Mouse (Mus musculus) hindbrain, embryonic 16.5 days (tissue): ENCODE results near the gene Tdo2. TPM values are rescaled to one million over a fixed set of nuclear protein-coding genes. Genes with fewer than 3 reads are reported as not detected.

Experiments
- ATAC-seq: fragments of 200-750 bp; cut with Nextera tagmentation; 2 replicates; pipeline ENCODE4 v1.8.0; 2017; ENCODE audit warnings: moderate TSS enrichment, moderate library complexity
- H3K27ac ChIP-seq: fragments of 300-500 bp; sonication (generic); 2 replicates; pipeline ENCODE4 v1.5.1; 2014; ENCODE audit warnings: low read depth, mild to moderate bottlenecking, control low read depth, low read length, moderate library complexity
- H3K27me3 ChIP-seq: fragments of 300-500 bp; sonication (generic); replicated peaks from 2 replicates; pipeline ENCODE4 v1.6.1; 2014; ENCODE audit warnings: low read length; ENCODE audit not compliant: control insufficient read depth, insufficient read depth
- H3K36me3 ChIP-seq: fragments of 300-500 bp; sonication (generic); 2 replicates; pipeline ENCODE4 v1.6.1; 2014; ENCODE audit warnings: mild to moderate bottlenecking, low read length, moderate library complexity, mixed read lengths; ENCODE audit not compliant: control insufficient read depth, insufficient read depth
- H3K4me1 ChIP-seq: fragments of 300-500 bp; sonication (generic); 2 replicates; pipeline ENCODE4 v1.6.1; 2014; ENCODE audit warnings: low read depth, low read length; ENCODE audit not compliant: control insufficient read depth, insufficient read depth
- H3K4me2 ChIP-seq: fragments of 300-500 bp; sonication (generic); 2 replicates; pipeline ENCODE4 v1.6.1; 2014; ENCODE audit warnings: mild to moderate bottlenecking, low read length, control low read depth, moderate library complexity
- H3K4me3 ChIP-seq: fragments of 300-500 bp; sonication (generic); 2 replicates; pipeline ENCODE4 v1.5.1; 2014; ENCODE audit warnings: mild to moderate bottlenecking, low read length, control low read depth, moderate library complexity
- H3K9ac ChIP-seq: fragments of 300-500 bp; sonication (generic); 2 replicates; pipeline ENCODE4 v1.6.1; 2014; ENCODE audit warnings: low read depth, mild to moderate bottlenecking, control low read depth, low read length, moderate library complexity
- H3K9me3 ChIP-seq: fragments of 300-500 bp; sonication (generic); 2 replicates; pipeline ENCODE4 v1.6.1; 2014; ENCODE audit warnings: mild to moderate bottlenecking, low read length, moderate library complexity; ENCODE audit not compliant: control insufficient read depth
- WGBS: fragments of 180-500 bp; shearing (Covaris S2); extraction: QIAGEN DNeasy Blood & Tissue Kit; methylation state at CpG from one replicate; pipeline ENCODE4 v1.1.7; 2014; 5-methylcytosine and 5-hydroxymethylcytosine counted together
- polyA plus RNA-seq: library from polyadenylated mRNA; unstranded; fragments of >200 nt; fragmentation: Nextera tagmentation; extraction: Ambion mirVana; gene quantifications from 2 replicates; pipeline ENCODE4 v1.2.1, GENCODE M21; 2015

The Tdo2 gene
- polyA plus RNA-seq, 1 experiment from 2014 or later = 0.04 TPM

DNA sequence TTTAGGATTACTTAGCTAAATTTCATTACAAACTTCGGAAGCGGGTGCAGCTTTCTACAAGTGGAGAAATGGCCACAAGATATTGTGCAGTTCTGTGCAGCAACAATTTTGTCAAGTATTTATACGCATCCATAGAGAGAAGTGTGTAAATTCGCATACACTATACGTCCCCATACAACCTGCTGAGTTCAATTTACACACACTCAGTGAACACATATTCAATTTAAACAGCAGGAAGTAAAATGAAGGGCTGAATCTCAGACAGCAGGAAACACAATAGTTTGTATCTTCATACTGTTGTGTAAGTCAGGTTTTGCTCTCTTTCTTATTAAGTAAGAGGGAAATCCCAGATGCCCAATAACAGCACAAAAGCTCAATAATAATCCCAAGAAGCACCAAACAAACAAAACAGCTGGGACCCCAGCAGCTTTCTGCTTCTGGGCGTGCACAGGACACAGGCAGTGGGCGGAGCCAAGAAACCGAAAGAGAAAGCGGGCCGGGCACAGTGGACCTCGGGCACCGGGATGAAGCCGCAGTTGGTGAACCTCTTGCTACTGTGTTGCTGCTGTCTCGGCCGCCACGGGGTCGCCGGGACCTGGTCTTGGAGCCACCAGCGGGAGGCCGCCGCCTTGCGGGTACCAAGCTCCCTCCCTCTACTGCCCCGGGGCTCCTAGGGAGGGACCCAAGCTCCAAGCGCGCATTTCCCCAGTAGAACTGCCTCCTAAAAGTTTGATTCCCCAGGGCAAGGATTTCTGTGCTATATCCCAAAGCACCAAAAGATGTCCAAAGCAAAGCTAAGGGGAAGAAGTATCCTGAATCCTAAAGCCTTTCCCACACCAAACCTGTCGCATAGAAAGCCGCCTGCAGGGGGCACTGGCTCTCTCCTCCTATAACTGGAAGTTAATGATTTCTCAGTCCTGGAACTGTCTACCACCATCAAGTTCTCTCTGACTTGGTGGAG, 43.6 kb downstream of the Tdo2 start, which contains the start of gene Ctso:
Ctso (plus strand) TSS at position 461 of the 961 bp plus-strand sequence.
- H3K27ac ChIP-seq = peak within 1 kb of the TSS; percentile 84
- H3K27me3 ChIP-seq = no peaks in the 10 kb centered on the region
- H3K9ac ChIP-seq = peak within 1 kb of the TSS; percentile 85
- H3K9me3 ChIP-seq = no peaks in the 10 kb centered on the region
- no peaks in the 10 kb centered on the region; the same call in 1 of the 2 replicates for H3K4me1 ChIP-seq
- peak; percentile 93 for ATAC-seq
- 9% methylated on average over 27 of the region's 27 CpGs for WGBS
- peak within 1 kb of the TSS; percentile 83 for H3K4me3 ChIP-seq
- peak within 1 kb of the TSS; percentile 76 for H3K4me2 ChIP-seq
- no peaks in the 10 kb centered on the region for H3K36me3 ChIP-seq

DNA sequence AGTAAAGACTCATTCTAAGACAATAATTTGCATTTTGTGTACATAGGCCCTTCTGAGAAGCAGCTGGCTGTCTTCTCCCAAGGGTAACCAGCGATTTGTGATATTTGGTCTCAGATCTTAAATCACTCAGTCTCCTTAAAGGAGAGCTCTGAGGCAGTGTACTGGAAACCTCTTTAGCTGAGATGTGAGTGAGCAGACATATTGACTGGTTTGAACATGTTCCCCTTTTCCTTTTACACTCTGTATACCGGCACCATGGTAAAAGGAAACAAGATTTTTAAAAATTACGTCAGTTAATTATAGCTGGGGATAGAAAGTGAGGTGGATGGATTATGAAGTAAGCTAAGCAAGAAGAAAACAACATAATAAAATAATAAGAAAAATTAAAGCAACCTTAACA, 44.3 kb downstream of the Tdo2 start:
- H3K9me3 ChIP-seq = no peaks in the 10 kb centered on the region
- WGBS = 62% methylated on average over 3 of the region's 3 CpGs
- ATAC-seq = no peak

DNA sequence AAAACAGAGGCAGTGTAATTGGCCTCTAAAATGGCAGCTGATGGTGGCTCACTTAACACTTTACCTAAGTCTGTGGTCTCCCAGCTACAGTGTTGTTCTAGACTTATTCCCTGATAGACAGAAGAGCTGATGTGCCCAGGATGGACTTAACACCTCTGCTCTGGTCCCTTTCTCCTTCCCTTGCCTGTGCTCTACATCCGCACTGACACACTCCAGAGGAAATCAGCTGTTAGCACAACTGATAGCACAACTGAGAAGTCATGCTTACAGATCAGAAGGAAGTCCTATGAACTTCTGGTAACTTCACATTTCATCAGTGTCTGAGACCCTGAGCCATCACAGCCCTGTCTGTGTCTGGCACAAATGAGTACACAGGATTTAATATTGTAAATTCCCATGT, 46.9 kb downstream of the Tdo2 start:
- Histone ChIP-seq H3K9ac (no peak overlapping the region), H3K36me3 (no peaks in the 10 kb centered on the region), H3K9me3 (no peaks in the 10 kb centered on the region), H3K4me3 (no peak overlapping the region), H3K4me1 (no peaks in the 10 kb centered on the region; the same call in 1 of the 2 replicates), H3K4me2 (no peak overlapping the region), H3K27ac (no peak overlapping the region), H3K27me3 (no peaks in the 10 kb centered on the region)
- ATAC-seq = no peak
- WGBS = 95% methylated on average over 1 of the region's 1 CpGs

More for the DNA sequence above, 44.3 kb downstream of the Tdo2 start:
- Histone ChIP-seq H3K4me1 (no peaks in the 10 kb centered on the region; the same call in 1 of the 2 replicates), H3K9ac (no peak overlapping the region), H3K4me2 (no peak overlapping the region), H3K27ac (no peak overlapping the region), H3K36me3 (no peaks in the 10 kb centered on the region), H3K27me3 (no peaks in the 10 kb centered on the region), H3K4me3 (no peak overlapping the region)

DNA sequence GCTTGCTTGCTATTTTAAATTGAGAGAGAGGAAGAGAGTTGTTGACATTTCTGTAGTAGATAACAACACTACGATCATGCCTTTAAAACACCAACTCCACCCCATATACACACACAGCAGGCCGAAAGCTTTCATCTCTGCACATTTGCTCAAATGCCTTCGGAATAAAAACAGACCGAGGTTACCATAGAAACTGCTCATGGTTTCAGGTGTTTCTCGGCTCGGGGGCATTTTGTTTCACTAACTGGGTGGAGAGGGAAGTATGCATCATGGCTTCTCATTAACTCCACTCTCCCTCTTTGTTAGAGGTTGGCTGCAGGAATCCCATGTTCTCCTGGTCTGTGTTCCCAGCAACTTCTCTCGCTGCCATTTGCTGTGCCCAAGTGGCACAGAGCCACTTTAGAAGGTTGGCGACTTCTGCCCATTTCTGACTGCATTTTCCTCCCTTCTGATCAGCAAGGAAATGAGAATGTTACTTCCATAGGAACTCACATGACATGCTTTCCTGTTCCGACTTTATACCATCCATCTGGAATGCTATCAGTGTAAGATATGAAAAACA, 49.2 kb downstream of the Tdo2 start:
- H3K4me1 ChIP-seq = no peaks in the 10 kb centered on the region; the same call in 1 of the 2 replicates
- H3K36me3 ChIP-seq = no peaks in the 10 kb centered on the region
- no peak overlapping the region for H3K4me2 ChIP-seq
- no peak overlapping the region for H3K4me3 ChIP-seq
- no peak overlapping the region for H3K9ac ChIP-seq
- WGBS = 42% methylated on average over 9 of the region's 9 CpGs
- no peak overlapping the region for H3K27ac ChIP-seq
- H3K27me3 ChIP-seq = no peaks in the 10 kb centered on the region
- no peaks in the 10 kb centered on the region for H3K9me3 ChIP-seq
- ATAC-seq = no peak

DNA sequence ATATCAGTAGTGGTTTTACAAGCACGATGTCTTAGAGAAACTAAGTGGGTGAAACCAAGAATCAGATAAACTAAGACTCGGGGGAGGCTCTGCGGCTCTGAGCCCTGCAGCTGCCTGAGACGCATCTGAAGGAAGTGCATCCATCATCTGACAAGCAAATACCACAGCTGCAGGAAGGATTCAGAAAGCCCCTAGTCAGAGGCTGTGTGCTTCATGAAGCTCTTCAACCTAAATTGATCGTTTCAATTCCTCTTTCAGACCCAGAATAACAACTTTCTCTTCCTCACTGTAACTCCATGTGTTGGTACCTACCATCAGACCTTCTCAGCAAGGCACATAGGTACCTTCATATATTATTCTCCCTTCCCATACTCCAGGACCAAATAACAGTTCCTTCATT, 50.1 kb downstream of the Tdo2 start:
- Histone ChIP-seq H3K4me1 (no peaks in the 10 kb centered on the region; the same call in 1 of the 2 replicates), H3K9ac (no peak overlapping the region), H3K4me2 (no peak overlapping the region), H3K27ac (no peak overlapping the region), H3K36me3 (no peaks in the 10 kb centered on the region), H3K9me3 (no peaks in the 10 kb centered on the region), H3K27me3 (no peaks in the 10 kb centered on the region), H3K4me3 (no peak overlapping the region)
- ATAC-seq = no peak
- 50% methylated on average over 5 of the region's 5 CpGs for WGBS

DNA sequence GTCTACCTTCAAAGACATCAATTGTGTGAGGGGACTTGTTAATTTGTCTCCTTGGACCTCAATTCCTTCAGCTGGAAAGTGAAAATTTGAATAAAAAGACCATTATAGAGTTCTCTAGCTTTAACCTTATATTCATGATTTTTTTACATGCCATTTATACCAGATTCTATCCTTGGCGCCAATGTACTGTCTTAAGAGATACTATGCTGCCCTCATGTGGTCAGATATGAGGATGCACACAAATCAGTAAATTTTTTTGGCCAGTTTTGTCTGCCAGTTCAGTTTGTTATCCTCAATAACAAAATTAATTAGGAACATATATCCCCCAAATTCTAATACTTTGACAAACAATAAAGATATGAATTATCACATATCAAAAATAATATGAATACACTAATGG, 51.1 kb downstream of the Tdo2 start:
- Histone ChIP-seq H3K4me3 (no peak overlapping the region), H3K9ac (no peak overlapping the region), H3K27ac (no peak overlapping the region), H3K4me1 (no peaks in the 10 kb centered on the region; the same call in 1 of the 2 replicates), H3K27me3 (no peaks in the 10 kb centered on the region), H3K9me3 (no peaks in the 10 kb centered on the region), H3K36me3 (no peaks in the 10 kb centered on the region), H3K4me2 (no peak overlapping the region)
- peak; percentile 59 for ATAC-seq
- WGBS = 5% methylated on average over 1 of the region's 1 CpGs

DNA sequence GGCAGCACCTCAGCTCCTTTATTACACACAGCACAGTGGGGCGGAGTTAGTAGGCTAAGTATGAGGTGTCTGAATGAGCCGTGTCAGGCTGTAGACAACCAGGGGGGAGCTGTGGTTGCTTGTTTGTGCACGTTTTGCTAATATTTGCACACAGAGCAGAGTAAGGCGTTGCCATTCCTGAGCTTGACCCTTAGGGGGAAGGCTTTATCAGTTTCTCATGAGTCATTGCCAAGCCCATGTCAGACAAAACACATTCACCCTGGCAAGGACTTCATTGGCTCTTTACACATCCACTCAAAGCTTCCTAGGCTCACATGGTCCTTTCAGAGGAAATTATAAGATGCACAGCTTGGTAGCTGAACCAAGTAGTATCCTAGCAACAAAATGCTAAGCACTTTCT, 53.1 kb downstream of the Tdo2 start:
- Histone ChIP-seq H3K27ac (no peak overlapping the region), H3K27me3 (no peaks in the 10 kb centered on the region), H3K4me2 (no peak overlapping the region), H3K4me3 (no peak overlapping the region), H3K9me3 (no peaks in the 10 kb centered on the region), H3K36me3 (no peaks in the 10 kb centered on the region), H3K9ac (no peak overlapping the region), H3K4me1 (no peaks in the 10 kb centered on the region; the same call in 1 of the 2 replicates)
- peak; percentile 79 for ATAC-seq
- WGBS = 39% methylated on average over 4 of the region's 4 CpGs

DNA sequence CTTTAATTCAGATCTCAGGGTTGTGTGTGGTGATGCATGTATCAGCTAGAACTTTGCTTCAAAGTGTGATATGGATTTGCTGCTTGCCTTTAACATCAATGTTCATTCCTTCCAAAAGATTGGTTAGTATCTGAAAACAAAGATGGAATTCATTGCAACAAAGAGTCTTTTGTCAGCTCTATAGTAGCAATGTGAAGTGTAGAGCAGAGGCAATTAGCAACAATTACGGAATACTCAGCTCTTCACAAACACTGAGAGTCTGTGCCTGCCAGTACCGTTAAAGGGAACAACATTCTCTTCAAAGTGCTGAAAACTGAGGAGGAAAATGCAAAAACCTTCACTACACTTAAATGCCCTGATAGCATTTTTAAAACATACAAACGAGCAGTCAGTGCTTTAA, 56.3 kb downstream of the Tdo2 start:
- WGBS = 41% methylated on average over 3 of the region's 3 CpGs
- Histone ChIP-seq H3K9me3 (no peaks in the 10 kb centered on the region), H3K4me2 (no peak overlapping the region), H3K36me3 (no peaks in the 10 kb centered on the region), H3K9ac (no peak overlapping the region), H3K4me1 (no peaks in the 10 kb centered on the region), H3K27me3 (no peaks in the 10 kb centered on the region), H3K27ac (no peak overlapping the region), H3K4me3 (no peak overlapping the region)
- no peak for ATAC-seq

DNA sequence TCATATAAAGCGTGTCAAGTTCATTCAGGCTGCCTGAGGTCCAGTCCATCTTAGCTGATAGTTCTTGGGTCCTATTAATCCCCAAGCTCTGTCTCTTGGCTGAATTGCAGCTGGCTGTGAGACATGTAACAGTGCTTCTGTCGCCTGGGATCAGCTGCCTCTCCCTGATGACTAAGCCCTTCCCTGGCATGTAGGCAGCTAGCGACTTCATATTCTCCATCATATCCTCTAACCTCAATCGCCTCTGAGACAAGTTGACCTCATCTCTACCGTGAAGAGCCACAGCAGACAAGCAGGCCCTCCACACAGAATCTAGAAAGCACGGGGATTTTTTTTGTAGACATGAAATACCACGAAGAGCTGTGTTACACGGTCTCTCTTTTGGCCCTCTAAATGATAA, 57.8 kb downstream of the Tdo2 start:
- 79% methylated on average over 8 of the region's 8 CpGs for WGBS

More for the DNA sequence above, 57.8 kb downstream of the Tdo2 start:
- H3K36me3 ChIP-seq = no peaks in the 10 kb centered on the region
- H3K4me3 ChIP-seq = no peak overlapping the region
- H3K27me3 ChIP-seq = no peaks in the 10 kb centered on the region
- H3K27ac ChIP-seq = no peak overlapping the region
- H3K9ac ChIP-seq = no peak overlapping the region
- no peak for ATAC-seq
- no peaks in the 10 kb centered on the region for H3K4me1 ChIP-seq
- no peaks in the 10 kb centered on the region for H3K9me3 ChIP-seq
- no peak overlapping the region for H3K4me2 ChIP-seq
